Mouse (Mus musculus) heart, postnatal 0 days (tissue): ENCODE results near the gene Sycp1. TPM values are rescaled to one million over a fixed set of nuclear protein-coding genes. Genes with fewer than 3 reads are reported as not detected.

Experiments
- ATAC-seq: fragments of 200-750 bp; cut with Nextera tagmentation; 2 replicates; pipeline ENCODE4 v1.8.0; 2017; ENCODE audit warnings: low read depth, moderate number of reproducible peaks, moderate library complexity; ENCODE audit not compliant: insufficient read depth
- DNase-seq: peaks from one replicate; pipeline ENCODE4 v3.0.0-alpha.2; 2016; ENCODE audit warnings: low spot score
- H3K27ac ChIP-seq: fragments of 300-500 bp; sonication (generic); 2 replicates; pipeline ENCODE4 v1.5.1; 2014; ENCODE audit warnings: low read depth, mild to moderate bottlenecking
- H3K27me3 ChIP-seq: fragments of 300-500 bp; sonication (generic); 2 replicates; pipeline ENCODE4 v1.6.1; 2014; ENCODE audit warnings: low read length, mixed read lengths; ENCODE audit not compliant: control insufficient read depth, insufficient read depth
- H3K36me3 ChIP-seq: fragments of 300-500 bp; sonication (generic); replicated peaks from 2 replicates; pipeline ENCODE4 v1.6.1; 2014; ENCODE audit warnings: low read length, mixed read lengths; ENCODE audit not compliant: control insufficient read depth, insufficient read depth
- H3K4me1 ChIP-seq: fragments of 300-500 bp; sonication (generic); 2 replicates; pipeline ENCODE4 v1.6.1; 2014; ENCODE audit warnings: antibody characterized with exemption; ENCODE audit not compliant: control insufficient read depth, insufficient read depth
- H3K4me2 ChIP-seq: fragments of 300-500 bp; sonication (generic); 2 replicates; pipeline ENCODE4 v1.6.1; 2014; ENCODE audit warnings: low read depth, mild to moderate bottlenecking, low read length, moderate library complexity
- H3K4me3 ChIP-seq: fragments of 300-500 bp; sonication (generic); 2 replicates; pipeline ENCODE4 v1.5.1; 2014; ENCODE audit warnings: low read depth, low read length
- H3K9ac ChIP-seq: fragments of 300-500 bp; sonication (generic); replicated peaks from 2 replicates; pipeline ENCODE4 v1.6.1; 2014; ENCODE audit warnings: low read depth, low read length, mixed read lengths
- H3K9me3 ChIP-seq: fragments of 300-500 bp; sonication (generic); replicated peaks from 2 replicates; pipeline ENCODE4 v1.6.1; 2016; ENCODE audit warnings: low read length; ENCODE audit not compliant: control insufficient read depth
- CTCF ChIP-seq: IDR thresholded peaks from 2 replicates; pipeline ENCODE4 v1.5.1; 2016; ENCODE audit warnings: antibody characterized with exemption, control low read depth, low read depth
- EP300 ChIP-seq: IDR thresholded peaks from 2 replicates; pipeline ENCODE4 v1.6.1; 2016; ENCODE audit warnings: antibody characterized with exemption, low read depth
- WGBS: fragments of 180-500 bp; shearing (Covaris S2); extraction: QIAGEN DNeasy Blood & Tissue Kit; methylation state at CpG from one replicate; pipeline ENCODE4 v1.1.7; 2014; 5-methylcytosine and 5-hydroxymethylcytosine counted together
- polyA plus RNA-seq: library from polyadenylated mRNA; unstranded; fragments of >200 nt; fragmentation: Nextera tagmentation; extraction: Ambion mirVana; gene quantifications from 2 replicates; pipeline ENCODE4 v1.2.1, GENCODE M21; 2015
- total RNA-seq: library from RNA; depleted of rRNA; stranded (reverse); fragments of >200 nt; gene quantifications from 2 replicates; pipeline ENCODE4 v1.2.3, GENCODE M21; 2014; ENCODE audit warnings: low replicate concordance; rRNA removed

Sycp1 gene
- total RNA-seq (not detected in 2 replicates), polyA plus RNA-seq (not detected in 2 replicates)

- DNase-seq, result no peak
- H3K27ac ChIP-seq, result no peak within 1 kb of the TSS
- no peak within 1 kb of the TSS for H3K9ac ChIP-seq
- H3K4me3 ChIP-seq, result no peak within 1 kb of the TSS
- H3K9me3 ChIP-seq, result no peaks in the 10 kb centered on the region; the same call in 1 of the 2 replicates
- no peak within 1 kb of the TSS for H3K4me2 ChIP-seq
- 88% methylated on average over 77 of the region's 78 CpGs for WGBS
- H3K36me3 ChIP-seq, result no peaks in the 10 kb centered on the region
- no peaks in the 10 kb centered on the region for H3K27me3 ChIP-seq
- H3K4me1 ChIP-seq, result no peaks in the 10 kb centered on the region
- no peak for TF ChIP-seq CTCF
- no peak for TF ChIP-seq EP300
- ATAC-seq, result no peak
Measured at GRCm38 (mm10) chr3:102935451-102936354, at the start of gene Sycp1. Gene Sycp1 (minus strand): TSS chr3:102936100.

GRCm38 (mm10) chr3:102980349-102980736 is 44.4 kb upstream of the Sycp1 start:
- no peaks in the 10 kb centered on the region for H3K4me1 ChIP-seq
- no peaks in the 10 kb centered on the region for H3K27me3 ChIP-seq
- H3K27ac ChIP-seq, result no peak overlapping the region
- H3K9ac ChIP-seq, result no peak overlapping the region
- no peak for DNase-seq
- no peaks in the 10 kb centered on the region for H3K9me3 ChIP-seq
- TF ChIP-seq EP300, result no peak
- no peak for TF ChIP-seq CTCF
- H3K36me3 ChIP-seq, result no peaks in the 10 kb centered on the region
- no peak overlapping the region for H3K4me3 ChIP-seq
- ATAC-seq, result no peak
- 56% methylated on average over 3 of the region's 3 CpGs for WGBS
- H3K4me2 ChIP-seq, result no peak overlapping the region

DNA sequence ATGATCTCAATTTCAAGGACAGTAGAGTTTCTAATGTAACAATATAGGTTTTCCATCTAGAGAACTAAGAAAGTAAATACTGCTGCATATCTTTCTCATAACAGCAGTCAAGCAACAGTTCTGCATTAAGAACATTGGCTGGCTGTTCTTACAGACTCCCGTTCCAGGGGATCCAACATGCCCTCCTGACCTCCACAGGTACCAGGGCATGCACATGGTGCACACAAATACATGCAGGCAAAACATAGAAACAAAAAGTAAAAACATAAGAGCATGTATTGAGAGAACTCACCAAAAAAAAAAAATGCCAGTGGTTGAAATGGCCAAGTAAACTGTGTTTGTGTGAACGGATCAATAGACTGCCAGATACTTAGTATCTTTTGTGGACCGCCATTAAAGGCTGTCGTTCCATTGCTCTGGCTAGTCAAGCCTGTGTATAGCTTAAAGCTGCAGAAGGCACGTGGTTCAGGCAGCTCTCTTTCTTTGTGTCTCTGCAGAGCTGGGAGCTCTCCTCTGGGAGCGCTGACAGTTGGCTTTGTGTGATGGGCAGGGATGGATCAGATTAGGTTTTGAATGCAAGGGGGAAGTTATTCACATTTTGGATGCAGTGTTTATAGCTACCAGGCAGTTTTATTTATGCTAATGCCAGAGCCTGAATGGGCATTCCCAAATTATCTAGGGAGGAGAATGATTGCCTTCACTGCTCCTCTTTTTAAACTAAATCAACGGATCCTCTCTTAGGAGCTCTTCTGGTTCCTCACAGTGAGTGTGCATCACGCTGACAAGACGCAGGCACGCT is 43.8 kb upstream of the Sycp1 start:
- no peak overlapping the region for H3K27ac ChIP-seq
- WGBS, result 30% methylated on average over 10 of the region's 10 CpGs
- no peak overlapping the region for H3K4me2 ChIP-seq
- no peak for ATAC-seq
- DNase-seq, result peak; percentile 17
- TF ChIP-seq CTCF, result no peak
- TF ChIP-seq EP300, result no peak
- H3K9me3 ChIP-seq, result no peaks in the 10 kb centered on the region
- H3K27me3 ChIP-seq, result no peaks in the 10 kb centered on the region
- H3K36me3 ChIP-seq, result no peaks in the 10 kb centered on the region
- no peak overlapping the region for H3K9ac ChIP-seq
- no peak overlapping the region for H3K4me3 ChIP-seq
- no peaks in the 10 kb centered on the region for H3K4me1 ChIP-seq

- Histone ChIP-seq H3K4me2 (no peak overlapping the region), H3K27ac (no peak overlapping the region), H3K9me3 (no peaks in the 10 kb centered on the region), H3K27me3 (no peaks in the 10 kb centered on the region), H3K4me3 (no peak overlapping the region), H3K4me1 (no peaks in the 10 kb centered on the region), H3K36me3 (no peaks in the 10 kb centered on the region), H3K9ac (no peak overlapping the region)
- DNase-seq, result no peak
- TF ChIP-seq EP300, result no peak
- ATAC-seq, result no peak
- 75% methylated on average over 4 of the region's 4 CpGs for WGBS
Measured at GRCm38 (mm10) chr3:102976906-102977305, 41.0 kb upstream of the Sycp1 start.

DNA sequence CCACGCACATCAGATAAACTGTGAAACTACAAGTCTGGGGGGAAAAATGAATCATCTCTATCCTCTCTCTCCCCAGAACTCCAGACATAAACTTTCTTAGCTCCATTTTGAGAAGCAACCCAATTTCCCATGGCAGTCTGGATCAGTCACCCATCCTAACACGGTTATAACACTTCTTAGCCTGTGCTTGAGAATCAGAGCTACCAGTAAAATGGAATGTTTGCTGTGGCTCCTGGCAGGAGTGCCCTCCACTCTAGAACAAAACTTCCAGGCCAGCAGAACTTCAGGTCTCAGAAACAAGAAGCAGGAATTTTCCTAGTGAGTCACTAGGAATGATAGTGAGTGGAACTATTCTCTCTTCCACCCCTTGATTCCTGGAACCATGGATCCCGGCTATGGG is 34.6 kb upstream of the Sycp1 start:
- H3K36me3 ChIP-seq, result no peaks in the 10 kb centered on the region
- DNase-seq, result no peak
- H3K27ac ChIP-seq, result no peak overlapping the region
- TF ChIP-seq EP300, result no peak
- no peak for TF ChIP-seq CTCF
- H3K27me3 ChIP-seq, result no peaks in the 10 kb centered on the region
- no peaks in the 10 kb centered on the region for H3K4me1 ChIP-seq
- H3K4me2 ChIP-seq, result no peak overlapping the region
- no peak for ATAC-seq
- H3K9ac ChIP-seq, result no peak overlapping the region
- WGBS, result 72% methylated on average over 3 of the region's 3 CpGs
- no peak overlapping the region for H3K4me3 ChIP-seq
- H3K9me3 ChIP-seq, result no peaks in the 10 kb centered on the region
